Mouse (Mus musculus): ENCODE measurements around the gene Cox4i2. TPM values are rescaled to one million over a fixed set of nuclear protein-coding genes. Genes with fewer than 3 reads are reported as not detected.

The Cox4i2 gene
- polyA plus RNA-seq, 1 experiment from 2014 or later = 15.3 TPM

DNA sequence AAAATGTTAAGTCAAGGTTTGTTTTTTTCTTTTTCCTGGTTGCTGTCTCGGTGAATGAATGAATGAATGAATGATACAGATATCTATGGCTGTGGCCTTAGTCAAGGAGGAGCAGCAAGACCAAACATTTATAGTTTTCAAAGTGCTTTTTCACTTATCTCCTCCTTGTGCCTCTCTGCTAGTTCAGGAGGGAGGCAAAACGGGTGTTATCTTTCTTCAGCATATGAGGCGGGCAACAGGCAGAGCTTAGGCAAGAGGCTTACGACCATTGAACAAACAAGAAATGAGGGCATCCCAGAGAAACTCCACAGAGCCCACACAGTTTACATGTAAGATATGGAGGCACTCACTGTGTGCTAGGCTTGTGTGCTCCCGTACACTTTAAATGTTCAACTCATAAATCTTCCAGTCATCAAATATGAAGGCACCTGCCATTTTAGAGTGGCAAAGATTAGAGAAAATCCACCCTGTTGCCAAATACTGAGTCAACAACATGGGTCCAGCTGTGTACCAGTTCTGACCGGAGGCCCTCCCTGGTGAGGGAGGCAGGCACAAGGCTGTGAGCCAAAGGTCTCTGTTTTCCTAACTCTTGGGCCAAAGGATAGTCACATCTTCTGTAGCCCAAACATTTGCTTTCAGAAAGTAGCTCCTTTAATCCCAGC, 60.4 kb downstream of the Cox4i2 start:
- ATAC-seq = peak; percentile 10; the same call in 1 of the 2 replicates
- H3K4me1 ChIP-seq (ENCODE audit: control insufficient read depth, insufficient read depth, low read length) = peaks cover 49% of the 10 kb centered on the region
- H3K27me3 ChIP-seq (replicated peaks; ENCODE audit: control insufficient read depth, insufficient read depth, low read length) = no peaks in the 10 kb centered on the region
- H3K27ac ChIP-seq (ENCODE audit: low read length) = no peak overlapping the region
- no peak overlapping the region for H3K9ac ChIP-seq (ENCODE audit: low read depth, low read length)
- H3K9me3 ChIP-seq (ENCODE audit: control insufficient read depth, low read length) = 0 out of 2 replicates have a peak, but pooled peaks cover 2% of the 10 kb centered on the region
- WGBS = 55% methylated on average over 6 of the region's 6 CpGs
- H3K4me2 ChIP-seq (ENCODE audit: low read depth, low read length) = no peak overlapping the region
- peaks cover 2% of the 10 kb centered on the region; the same call in 1 of the 2 replicates for H3K36me3 ChIP-seq (ENCODE audit: control insufficient read depth, insufficient read depth, low read length)
- no peak overlapping the region for H3K4me3 ChIP-seq (ENCODE audit: low read length)

Small RNAs within 50 kb of the gene (microRNA-seq; reads per million reads assigned to microRNA genes)
- not detected for gene Gm23802

Other genes starting within 250 kb of the Cox4i2 start
- not detected in 2 replicates for gene Defb26, start 242.5 kb upstream of the Cox4i2 start, polyA plus RNA-seq (2015; fragmentation: Nextera tagmentation; extraction: Ambion mirVana)
- not detected in 2 replicates for gene Defb28, start 235.9 kb upstream of the Cox4i2 start, polyA plus RNA-seq (2015; fragmentation: Nextera tagmentation; extraction: Ambion mirVana)
- gene Defb29, start 214.1 kb upstream of the Cox4i2 start, polyA plus RNA-seq (2015; fragmentation: Nextera tagmentation; extraction: Ambion mirVana) = not detected in 2 replicates
- not detected in 2 replicates for gene Gm17416, start 184.8 kb upstream of the Cox4i2 start, polyA plus RNA-seq (2015; fragmentation: Nextera tagmentation; extraction: Ambion mirVana)
- gene Defb21, start 181.4 kb upstream of the Cox4i2 start, polyA plus RNA-seq (2015; fragmentation: Nextera tagmentation; extraction: Ambion mirVana) = not detected in 2 replicates
- not detected in 2 replicates for gene Defb19, start 173.9 kb upstream of the Cox4i2 start, polyA plus RNA-seq (2015; fragmentation: Nextera tagmentation; extraction: Ambion mirVana)
- not detected in 2 replicates for gene Defb45, start 154.8 kb upstream of the Cox4i2 start, polyA plus RNA-seq (2015; fragmentation: Nextera tagmentation; extraction: Ambion mirVana)
- not detected in 2 replicates for gene Defb36, start 149.8 kb upstream of the Cox4i2 start, polyA plus RNA-seq (2015; fragmentation: Nextera tagmentation; extraction: Ambion mirVana)
- gene Defb25, start 131.1 kb upstream of the Cox4i2 start, polyA plus RNA-seq (2015; fragmentation: Nextera tagmentation; extraction: Ambion mirVana) = 0.61 and 1.5 TPM in 2 replicates
- 9.4 and 10.2 TPM in 2 replicates for gene Rem1, start 127.2 kb upstream of the Cox4i2 start, polyA plus RNA-seq (2015; fragmentation: Nextera tagmentation; extraction: Ambion mirVana)
- gene H13, start 84.7 kb upstream of the Cox4i2 start, polyA plus RNA-seq (2015; fragmentation: Nextera tagmentation; extraction: Ambion mirVana) = 116 and 119 TPM in 2 replicates
- gene Mcts2, start 67.1 kb upstream of the Cox4i2 start, polyA plus RNA-seq (2015; fragmentation: Nextera tagmentation; extraction: Ambion mirVana) = 18.9 and 25.1 TPM in 2 replicates
- 96.1 and 107 TPM in 2 replicates for gene Id1, start 17.9 kb upstream of the Cox4i2 start, polyA plus RNA-seq (2015; fragmentation: Nextera tagmentation; extraction: Ambion mirVana)
- 65.8 and 66.8 TPM in 2 replicates for gene Bcl2l1, start 77.6 kb downstream of the Cox4i2 start, polyA plus RNA-seq (2015; fragmentation: Nextera tagmentation; extraction: Ambion mirVana)
- gene Tpx2, start 93.8 kb downstream of the Cox4i2 start, polyA plus RNA-seq (2015; fragmentation: Nextera tagmentation; extraction: Ambion mirVana) = 45.7 and 51.5 TPM in 2 replicates
- 0.12 TPM in 1 of 2 replicates, not detected in the other for gene Mylk2, start 157.2 kb downstream of the Cox4i2 start, polyA plus RNA-seq (2015; fragmentation: Nextera tagmentation; extraction: Ambion mirVana)
- 2.8 and 3.7 TPM in 2 replicates for gene Foxs1, start 179.0 kb downstream of the Cox4i2 start, polyA plus RNA-seq (2015; fragmentation: Nextera tagmentation; extraction: Ambion mirVana)
- gene Dusp15, start 197.5 kb downstream of the Cox4i2 start, polyA plus RNA-seq (2015; fragmentation: Nextera tagmentation; extraction: Ambion mirVana) = 0.13 and 0.27 TPM in 2 replicates
- 0.16 and 0.18 TPM in 2 replicates for gene Ttll9, start 208.3 kb downstream of the Cox4i2 start, polyA plus RNA-seq (2015; fragmentation: Nextera tagmentation; extraction: Ambion mirVana)

All from intestine, embryonic 16.5 days (tissue).